Mouse (Mus musculus): ENCODE measurements around the gene Ccdc103. TPM values are rescaled to one million over a fixed set of nuclear protein-coding genes. Genes with fewer than 3 reads are reported as not detected.

The Ccdc103 gene
- polyA plus RNA-seq, 1 experiment from 2014 or later = 1.9 TPM

- peak; percentile 85 for DNase-seq
- peaks cover 20% of the 10 kb centered on the region for H3K27me3 ChIP-seq (ENCODE audit: insufficient read depth, low read length)
- no peaks in the 10 kb centered on the region for H3K36me3 ChIP-seq (ENCODE audit: insufficient read depth)
- no peak overlapping the region for H3K27ac ChIP-seq (ENCODE audit: low read depth)
- ATAC-seq (ENCODE audit: insufficient read depth) = peak; percentile 89
- H3K4me1 ChIP-seq (ENCODE audit: insufficient read depth) = no peaks in the 10 kb centered on the region
- H3K9ac ChIP-seq = peak overlapping the region; percentile 47
- 2% methylated on average over 43 of the region's 43 CpGs for WGBS
- no peaks in the 10 kb centered on the region for H3K9me3 ChIP-seq (ENCODE audit: low read depth, low read length)
- peak overlapping the region; percentile 69 for H3K4me2 ChIP-seq
- H3K4me3 ChIP-seq (ENCODE audit: low read depth, low read length) = peak overlapping the region; percentile 31
- peak; percentile 92 for TF ChIP-seq CTCF (IDR thresholded peaks at IDR 0.05; ENCODE audit: low read depth)
These were observed 12.1 kb downstream of the Ccdc103 start for GRCm38 (mm10) chr11:102893015-102893651.

- Histone ChIP-seq H3K27me3 (ENCODE audit: insufficient read depth, low read length) (peaks cover 20% of the 10 kb centered on the region), H3K4me1 (ENCODE audit: insufficient read depth) (no peaks in the 10 kb centered on the region), H3K9me3 (ENCODE audit: low read depth, low read length) (no peaks in the 10 kb centered on the region), H3K4me3 (ENCODE audit: low read depth, low read length) (no peak overlapping the region; the same call in 1 of the 2 replicates), H3K9ac (no peak overlapping the region), H3K4me2 (no peak overlapping the region), H3K36me3 (ENCODE audit: insufficient read depth) (no peaks in the 10 kb centered on the region), H3K27ac (ENCODE audit: low read depth) (no peak overlapping the region)
- no peak for DNase-seq
- no peak for ATAC-seq (ENCODE audit: insufficient read depth)
- TF ChIP-seq CTCF (IDR thresholded peaks at IDR 0.05; ENCODE audit: low read depth) = no peak
- WGBS = 83% methylated on average over 4 of the region's 4 CpGs
These were observed 13.7 kb downstream of the Ccdc103 start for GRCm38 (mm10) chr11:102894716-102895115.

- TF ChIP-seq CTCF (IDR thresholded peaks at IDR 0.05; ENCODE audit: low read depth) = no peak
- DNase-seq = no peak
- H3K4me3 ChIP-seq (ENCODE audit: low read depth, low read length) = no peak overlapping the region; the same call in 1 of the 2 replicates
- no peak for ATAC-seq (ENCODE audit: insufficient read depth)
- 0 out of 2 replicates have a peak overlapping the region, but pooled peaks have one; percentile 24 for H3K9ac ChIP-seq
- H3K27me3 ChIP-seq (ENCODE audit: insufficient read depth, low read length) = peaks cover 20% of the 10 kb centered on the region
- no peaks in the 10 kb centered on the region for H3K36me3 ChIP-seq (ENCODE audit: insufficient read depth)
- no peak overlapping the region for H3K27ac ChIP-seq (ENCODE audit: low read depth)
- WGBS = 32% methylated on average over 9 of the region's 9 CpGs
- no peaks in the 10 kb centered on the region for H3K4me1 ChIP-seq (ENCODE audit: insufficient read depth)
- H3K4me2 ChIP-seq = no peak overlapping the region
- H3K9me3 ChIP-seq (ENCODE audit: low read depth, low read length) = no peaks in the 10 kb centered on the region
These were observed 14.8 kb downstream of the Ccdc103 start for GRCm38 (mm10) chr11:102895779-102896178.

- H3K9me3 ChIP-seq (ENCODE audit: low read depth, low read length) = no peaks in the 10 kb centered on the region
- no peaks in the 10 kb centered on the region for H3K4me1 ChIP-seq (ENCODE audit: insufficient read depth)
- WGBS = 62% methylated on average over 20 of the region's 20 CpGs
- ATAC-seq (ENCODE audit: insufficient read depth) (no peak), DNase-seq (no peak)
- no peak overlapping the region for H3K9ac ChIP-seq
- peaks cover 20% of the 10 kb centered on the region for H3K27me3 ChIP-seq (ENCODE audit: insufficient read depth, low read length)
- H3K27ac ChIP-seq (ENCODE audit: low read depth) = no peak overlapping the region
- no peak overlapping the region for H3K4me2 ChIP-seq
- no peak for TF ChIP-seq CTCF (IDR thresholded peaks at IDR 0.05; ENCODE audit: low read depth)
- no peak overlapping the region for H3K4me3 ChIP-seq (ENCODE audit: low read depth, low read length)
- no peaks in the 10 kb centered on the region for H3K36me3 ChIP-seq (ENCODE audit: insufficient read depth)
These were observed 15.6 kb downstream of the Ccdc103 start for GRCm38 (mm10) chr11:102896641-102897040.

- WGBS = 73% methylated on average over 9 of the region's 9 CpGs
- Histone ChIP-seq H3K27ac (ENCODE audit: low read depth) (no peak overlapping the region), H3K4me3 (ENCODE audit: low read depth, low read length) (no peak overlapping the region), H3K4me1 (ENCODE audit: insufficient read depth) (no peaks in the 10 kb centered on the region), H3K9me3 (ENCODE audit: low read depth, low read length) (no peaks in the 10 kb centered on the region), H3K4me2 (no peak overlapping the region), H3K36me3 (ENCODE audit: insufficient read depth) (no peaks in the 10 kb centered on the region), H3K9ac (no peak overlapping the region), H3K27me3 (ENCODE audit: insufficient read depth, low read length) (peaks cover 11% of the 10 kb centered on the region)
- ATAC-seq (ENCODE audit: insufficient read depth) (no peak), DNase-seq (no peak)
- TF ChIP-seq CTCF (IDR thresholded peaks at IDR 0.05; ENCODE audit: low read depth) = no peak
These were observed 17.4 kb downstream of the Ccdc103 start for GRCm38 (mm10) chr11:102898408-102898807.

DNA sequence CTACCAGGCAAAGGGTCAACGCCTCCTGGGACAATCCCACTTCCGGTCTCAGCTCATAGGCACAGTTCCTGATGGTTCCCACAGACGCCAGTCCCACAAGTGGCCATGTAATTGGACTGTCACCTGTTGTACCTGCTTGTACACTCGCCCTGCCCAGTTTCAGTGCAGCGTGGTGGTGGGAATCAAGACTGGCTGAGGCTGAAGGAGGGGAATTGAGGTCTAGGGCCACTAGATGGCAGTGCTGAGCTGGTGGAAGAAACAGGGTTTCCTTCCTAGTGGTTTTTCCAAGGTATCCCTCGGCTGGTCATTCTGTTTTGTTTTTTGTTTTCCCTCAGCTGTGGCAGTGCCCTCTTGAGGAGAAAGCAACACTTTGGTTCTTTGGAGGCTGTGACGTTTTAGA, 19.8 kb downstream of the Ccdc103 start, which contains the start of gene Gfap:
TSS of gene Gfap (minus strand) at position 150 of the 400 bp plus-strand sequence.
- Histone ChIP-seq H3K27me3 (ENCODE audit: insufficient read depth, low read length) (no peaks in the 10 kb centered on the region; the same call in 1 of the 2 replicates), H3K9ac (no peak within 1 kb of the TSS), H3K27ac (ENCODE audit: low read depth) (no peak within 1 kb of the TSS), H3K4me1 (ENCODE audit: insufficient read depth) (no peaks in the 10 kb centered on the region), H3K36me3 (ENCODE audit: insufficient read depth) (peaks cover 11% of the 10 kb centered on the region), H3K4me2 (no peak within 1 kb of the TSS), H3K4me3 (ENCODE audit: low read depth, low read length) (no peak within 1 kb of the TSS), H3K9me3 (ENCODE audit: low read depth, low read length) (no peaks in the 10 kb centered on the region)
- peak; percentile 98 for TF ChIP-seq CTCF (IDR thresholded peaks at IDR 0.05; ENCODE audit: low read depth)
- ATAC-seq (ENCODE audit: insufficient read depth) (peak; percentile 46), DNase-seq (peak; percentile 95)
- WGBS = 11% methylated on average over 7 of the region's 7 CpGs

DNA sequence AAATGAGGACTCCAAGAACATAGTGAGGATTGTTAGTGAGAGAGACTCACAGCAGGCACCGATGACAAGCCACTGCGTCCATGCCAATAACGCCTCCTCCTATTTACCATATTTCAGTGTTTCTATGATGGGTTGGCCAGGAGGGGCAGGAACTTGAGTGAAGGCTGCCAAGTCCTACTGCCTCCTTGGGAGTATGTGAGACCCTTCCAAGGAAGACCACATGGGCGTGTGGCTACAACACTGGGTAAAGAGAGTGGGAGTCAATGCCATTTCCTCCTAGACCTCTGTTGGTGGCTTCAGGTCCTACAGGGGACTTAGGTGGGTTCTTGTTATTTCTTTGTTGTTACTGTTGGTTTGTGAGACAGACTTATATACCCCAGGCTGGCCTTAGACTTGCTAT, 20.2 kb downstream of the Ccdc103 start:
- no peak for TF ChIP-seq CTCF (IDR thresholded peaks at IDR 0.05; ENCODE audit: low read depth)
- H3K4me1 ChIP-seq (ENCODE audit: insufficient read depth) = no peaks in the 10 kb centered on the region
- ATAC-seq (ENCODE audit: insufficient read depth) (peak; percentile 39), DNase-seq (no peak)
- H3K27ac ChIP-seq (ENCODE audit: low read depth) = no peak overlapping the region
- 44% methylated on average over 4 of the region's 4 CpGs for WGBS
- no peaks in the 10 kb centered on the region; the same call in 1 of the 2 replicates for H3K27me3 ChIP-seq (ENCODE audit: insufficient read depth, low read length)
- no peak overlapping the region for H3K9ac ChIP-seq
- peaks cover 15% of the 10 kb centered on the region for H3K36me3 ChIP-seq (ENCODE audit: insufficient read depth)
- H3K4me3 ChIP-seq (ENCODE audit: low read depth, low read length) = no peak overlapping the region
- H3K4me2 ChIP-seq = no peak overlapping the region
- no peaks in the 10 kb centered on the region for H3K9me3 ChIP-seq (ENCODE audit: low read depth, low read length)

Data from lung, embryonic 14.5 days (tissue).